Comparison of ENCODE assay signal across 12 mouse cellular contexts in genomic region chr10:122564473-122564872, GRCm38 (mm10).
DNase-seq lines count a peak whose midpoint lies in the region; ATAC-seq and TF ChIP-seq lines count a peak whose summit lies in the region.
"Had no signal": no experiment of that assay in that cellular context is flagged by ENCODE, and none has a peak within 500 bp of the region (broad histone marks: within the 10 kb centered on the region; RNA-seq: fewer than 3 reads in every experiment).

No protein-coding gene starts in this region.

- WGBS in kidney, postnatal 0 days = 60% methylated on average over 10 of the region's 10 CpGs
- 74% methylated on average over 10 of the region's 10 CpGs for WGBS in embryonic facial prominence, embryonic 13.5 days
- 86% methylated on average over 10 of the region's 10 CpGs for WGBS in hindbrain, postnatal 0 days
- WGBS in neural tube, embryonic 12.5 days = 75% methylated on average over 10 of the region's 10 CpGs
- WGBS in forebrain, embryonic 14.5 days = 92% methylated on average over 10 of the region's 10 CpGs

- H3K27me3 ChIP-seq in kidney, postnatal 0 days (ENCODE audit: insufficient read depth, low read length) = no peaks in the 10 kb centered on the region
- H3K27me3 ChIP-seq in embryonic facial prominence, embryonic 13.5 days = no peaks in the 10 kb centered on the region
- no peaks in the 10 kb centered on the region for H3K27me3 ChIP-seq in hindbrain, postnatal 0 days (ENCODE audit: insufficient read depth, low read length)
- H3K27me3 ChIP-seq in neural tube, embryonic 12.5 days (replicated peaks) = no peaks in the 10 kb centered on the region
- no peaks in the 10 kb centered on the region for H3K27me3 ChIP-seq in forebrain, embryonic 14.5 days (replicated peaks; ENCODE audit: control insufficient read depth, insufficient read depth, low read length)
- H3K27me3 ChIP-seq: forebrain, embryonic 15.5 days had no signal

- no peak overlapping the region for H3K9ac ChIP-seq in kidney, postnatal 0 days (ENCODE audit: low read depth, low read length)
- 0 out of 2 replicates have a peak overlapping the region, but pooled peaks have one; percentile 36 for H3K9ac ChIP-seq in embryonic facial prominence, embryonic 13.5 days
- H3K9ac ChIP-seq in hindbrain, postnatal 0 days (replicated peaks; ENCODE audit: low read length) = no peak overlapping the region
- no peak overlapping the region for H3K9ac ChIP-seq in neural tube, embryonic 12.5 days
- no peak overlapping the region for H3K9ac ChIP-seq in forebrain, embryonic 14.5 days (ENCODE audit: low read length)
- H3K9ac ChIP-seq: forebrain, embryonic 15.5 days; liver, embryonic 14.5 days had no signal

- H3K27ac ChIP-seq in kidney, postnatal 0 days = no peak overlapping the region
- H3K27ac ChIP-seq in embryonic facial prominence, embryonic 13.5 days = no peak overlapping the region
- H3K27ac ChIP-seq in hindbrain, postnatal 0 days = 0 out of 2 replicates have a peak overlapping the region, but pooled peaks have one; percentile 11
- H3K27ac ChIP-seq in neural tube, embryonic 12.5 days = no peak overlapping the region
- H3K27ac ChIP-seq in forebrain, embryonic 14.5 days (ENCODE audit: low read depth, low read length) = no peak overlapping the region
- H3K27ac ChIP-seq: forebrain, embryonic 15.5 days; liver, embryonic 14.5 days had no signal

- no peak overlapping the region for H3K4me3 ChIP-seq in kidney, postnatal 0 days (replicated peaks; ENCODE audit: low read depth, low read length)
- H3K4me3 ChIP-seq in embryonic facial prominence, embryonic 13.5 days = no peak overlapping the region
- no peak overlapping the region for H3K4me3 ChIP-seq in hindbrain, postnatal 0 days (ENCODE audit: low read length)
- H3K4me3 ChIP-seq in neural tube, embryonic 12.5 days = no peak overlapping the region
- no peak overlapping the region for H3K4me3 ChIP-seq in forebrain, embryonic 14.5 days (ENCODE audit: low read depth, low read length)
- H3K4me3 ChIP-seq: forebrain, embryonic 15.5 days had no signal

- H3K36me3 ChIP-seq in kidney, postnatal 0 days (ENCODE audit: insufficient read depth, low read length) = no peaks in the 10 kb centered on the region
- no peaks in the 10 kb centered on the region for H3K36me3 ChIP-seq in embryonic facial prominence, embryonic 13.5 days
- no peaks in the 10 kb centered on the region for H3K36me3 ChIP-seq in hindbrain, postnatal 0 days (ENCODE audit: insufficient read depth, low read length)
- H3K36me3 ChIP-seq in neural tube, embryonic 12.5 days = no peaks in the 10 kb centered on the region
- no peaks in the 10 kb centered on the region for H3K36me3 ChIP-seq in forebrain, embryonic 14.5 days (ENCODE audit: control insufficient read depth, insufficient read depth, low read length)
- H3K36me3 ChIP-seq: forebrain, embryonic 15.5 days had no signal

- ATAC-seq in kidney, postnatal 0 days (replicated peaks; ENCODE audit: low FRiP score, low read depth) = no peak
- ATAC-seq in embryonic facial prominence, embryonic 13.5 days (ENCODE audit: insufficient number of reproducible peaks, insufficient read depth, low FRiP score, low TSS enrichment, low read depth) = no peak
- no peak for ATAC-seq in hindbrain, postnatal 0 days
- no peak for ATAC-seq in neural tube, embryonic 12.5 days (ENCODE audit: low FRiP score, low read depth)
- ATAC-seq in erythroid progenitor cell, adult 5-6 weeks (replicated peaks; ENCODE audit: low FRiP score, poor library complexity, severe bottlenecking) = no peak
- ATAC-seq in forebrain, embryonic 14.5 days = no peak
- ATAC-seq: forebrain, embryonic 15.5 days had no signal

- no peak for TF ChIP-seq CTCF in kidney, postnatal 0 days (IDR thresholded peaks at IDR 0.05; ENCODE audit: low read depth)
- no peak for TF ChIP-seq CTCF in hindbrain, postnatal 0 days (IDR thresholded peaks at IDR 0.05; ENCODE audit: low read depth)

- H3K9me3 ChIP-seq in kidney, postnatal 0 days (replicated peaks; ENCODE audit: low read length) = no peaks in the 10 kb centered on the region
- no peaks in the 10 kb centered on the region for H3K9me3 ChIP-seq in embryonic facial prominence, embryonic 13.5 days
- no peaks in the 10 kb centered on the region for H3K9me3 ChIP-seq in hindbrain, postnatal 0 days (ENCODE audit: low read length)
- H3K9me3 ChIP-seq in neural tube, embryonic 12.5 days = no peaks in the 10 kb centered on the region
- no peaks in the 10 kb centered on the region for H3K9me3 ChIP-seq in forebrain, embryonic 14.5 days (replicated peaks; ENCODE audit: control insufficient read depth, low read length)
- H3K9me3 ChIP-seq: forebrain, embryonic 15.5 days had no signal

- peak overlapping the region; percentile 46 for H3K4me2 ChIP-seq in kidney, postnatal 0 days (ENCODE audit: low read length)
- peak overlapping the region; percentile 46 for H3K4me2 ChIP-seq in embryonic facial prominence, embryonic 13.5 days
- H3K4me2 ChIP-seq in hindbrain, postnatal 0 days (ENCODE audit: low read depth, low read length) = 0 out of 2 replicates have a peak overlapping the region, but pooled peaks have one; percentile 14
- H3K4me2 ChIP-seq in neural tube, embryonic 12.5 days (replicated peaks) = peak overlapping the region; percentile 36
- H3K4me2 ChIP-seq in forebrain, embryonic 14.5 days (ENCODE audit: low read length) = no peak overlapping the region
- H3K4me2 ChIP-seq: forebrain, embryonic 15.5 days had no signal

- DNase-seq in kidney, postnatal 0 days (ENCODE audit: low spot score) = peak; percentile 23
- no peak for DNase-seq in kidney, adult 11 months
- DNase-seq in hindbrain, postnatal 0 days (ENCODE audit: low spot score) = no peak
- no peak for DNase-seq in thymus, adult 18-20 months
- DNase-seq in forebrain, embryonic 14.5 days (ENCODE audit: low spot score) = no peak
- DNase-seq: adrenal gland, postnatal 10 days; kidney, adult 18-20 months had no signal

- no peaks in the 10 kb centered on the region for H3K4me1 ChIP-seq in kidney, postnatal 0 days (replicated peaks; ENCODE audit: insufficient read depth, low read length)
- H3K4me1 ChIP-seq in embryonic facial prominence, embryonic 13.5 days = peaks cover 7% of the 10 kb centered on the region; the same call in 1 of the 2 replicates
- no peaks in the 10 kb centered on the region for H3K4me1 ChIP-seq in hindbrain, postnatal 0 days (ENCODE audit: insufficient read depth, low read length)
- H3K4me1 ChIP-seq in neural tube, embryonic 12.5 days = peaks cover 10% of the 10 kb centered on the region; the same call in 1 of the 2 replicates
- no peaks in the 10 kb centered on the region for H3K4me1 ChIP-seq in forebrain, embryonic 14.5 days (ENCODE audit: control insufficient read depth, insufficient read depth, low read length)
